Mouse (Mus musculus): ENCODE measurements at regions not wholly inside any gene's neighbourhood (a gene's known extent, or its start where the extent isn't known, plus 50 kb on each side); places are given as distances from the start of the nearest gene placed in this dataset.

DNA sequence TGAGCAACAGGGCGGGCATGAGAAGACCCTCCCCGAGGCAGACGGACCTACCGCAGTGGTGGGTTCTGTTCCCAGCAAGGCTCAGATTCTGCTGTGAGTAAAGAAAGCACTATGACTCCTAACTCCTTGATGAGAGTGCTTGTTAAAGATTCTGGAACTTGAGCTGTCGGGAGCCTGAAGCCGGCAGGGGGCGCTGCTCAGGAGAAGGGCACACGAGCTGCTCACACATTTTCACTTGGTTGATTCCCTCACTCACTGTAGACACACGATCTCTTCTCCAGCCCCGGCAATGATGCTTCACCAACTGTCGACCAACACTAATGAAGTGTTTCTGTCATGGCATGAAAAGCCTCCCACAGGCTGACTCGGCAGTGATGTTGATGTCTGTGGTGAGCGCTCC is 185.6 kb downstream of the Gxylt1 start:
- no peaks in the 10 kb centered on the region for H3K9me3 ChIP-seq
- H3K36me3 ChIP-seq (replicated peaks), result no peaks in the 10 kb centered on the region
- no peaks in the 10 kb centered on the region for H3K27me3 ChIP-seq (replicated peaks)
- 34% methylated on average over 13 of the region's 13 CpGs for WGBS
- no peak overlapping the region for H3K4me3 ChIP-seq
- no peaks in the 10 kb centered on the region for H3K4me1 ChIP-seq
- ATAC-seq (replicated peaks), result no peak
- H3K27ac ChIP-seq, result no peak overlapping the region
- H3K4me2 ChIP-seq, result no peak overlapping the region
- H3K9ac ChIP-seq, result no peak overlapping the region

DNA sequence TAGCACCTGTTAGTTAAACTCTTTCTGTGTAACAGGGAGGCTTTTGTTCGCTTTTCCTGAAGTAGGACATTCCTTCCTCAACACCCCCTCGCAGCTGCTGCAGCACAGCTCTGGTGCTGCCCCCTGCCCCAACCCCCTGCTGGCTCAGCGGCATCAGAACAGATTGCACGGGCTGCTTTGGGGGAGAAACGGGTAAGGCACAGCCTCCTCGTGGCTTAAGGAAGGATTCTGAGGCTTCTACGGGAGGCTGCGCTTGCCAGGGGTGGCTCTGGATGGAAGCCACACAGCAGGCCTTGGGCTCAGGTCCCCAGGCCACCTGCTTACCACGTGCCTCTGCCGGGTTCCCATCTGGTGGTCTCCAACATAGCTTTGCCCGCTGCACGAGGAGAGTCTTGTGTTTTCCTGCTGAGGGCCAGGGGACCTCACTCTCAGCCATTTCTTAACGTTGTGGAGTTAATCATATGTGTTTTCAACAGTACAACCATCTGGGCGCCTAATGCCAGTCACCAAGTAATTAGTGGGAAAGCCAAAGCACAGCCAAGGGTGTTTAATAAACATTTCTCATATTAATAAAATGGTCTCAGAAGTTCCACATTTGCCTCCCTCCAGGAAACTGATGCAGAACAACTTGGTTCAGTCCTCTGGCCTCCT is 189.9 kb downstream of the Gxylt1 start:
- no peak overlapping the region for H3K9ac ChIP-seq
- H3K9me3 ChIP-seq, result no peaks in the 10 kb centered on the region
- 33% methylated on average over 14 of the region's 14 CpGs for WGBS
- H3K36me3 ChIP-seq (replicated peaks), result no peaks in the 10 kb centered on the region
- no peaks in the 10 kb centered on the region for H3K4me1 ChIP-seq
- no peak overlapping the region for H3K4me3 ChIP-seq
- H3K27ac ChIP-seq, result no peak overlapping the region
- no peaks in the 10 kb centered on the region for H3K27me3 ChIP-seq (replicated peaks)
- H3K4me2 ChIP-seq, result no peak overlapping the region
- no peak for ATAC-seq (replicated peaks)

DNA sequence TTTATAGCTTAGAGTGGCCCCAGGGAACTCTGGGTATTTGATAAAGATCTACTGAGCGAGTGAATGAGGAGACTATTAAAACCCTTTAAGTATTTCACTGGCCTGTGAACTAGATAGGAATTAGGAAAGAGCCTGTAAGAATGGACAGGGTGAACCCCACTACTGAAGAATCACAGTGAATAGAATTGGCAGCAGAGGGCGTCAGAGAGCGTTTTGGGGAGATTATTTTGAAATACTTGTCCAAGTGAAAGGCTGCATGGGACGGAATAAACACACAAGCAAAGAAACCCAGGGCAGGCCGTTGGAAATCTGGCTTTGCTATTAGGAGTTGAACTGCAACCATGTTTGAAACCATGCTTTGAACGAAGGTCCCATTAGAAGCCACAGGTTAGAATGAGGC is 200.9 kb downstream of the Gxylt1 start:
- Histone ChIP-seq H3K27ac (no peak overlapping the region), H3K9ac (no peak overlapping the region), H3K36me3 (replicated peaks) (no peaks in the 10 kb centered on the region), H3K9me3 (no peaks in the 10 kb centered on the region), H3K4me1 (no peaks in the 10 kb centered on the region), H3K27me3 (replicated peaks) (no peaks in the 10 kb centered on the region), H3K4me3 (no peak overlapping the region), H3K4me2 (no peak overlapping the region)
- 63% methylated on average over 6 of the region's 6 CpGs for WGBS
- ATAC-seq (replicated peaks), result no peak

DNA sequence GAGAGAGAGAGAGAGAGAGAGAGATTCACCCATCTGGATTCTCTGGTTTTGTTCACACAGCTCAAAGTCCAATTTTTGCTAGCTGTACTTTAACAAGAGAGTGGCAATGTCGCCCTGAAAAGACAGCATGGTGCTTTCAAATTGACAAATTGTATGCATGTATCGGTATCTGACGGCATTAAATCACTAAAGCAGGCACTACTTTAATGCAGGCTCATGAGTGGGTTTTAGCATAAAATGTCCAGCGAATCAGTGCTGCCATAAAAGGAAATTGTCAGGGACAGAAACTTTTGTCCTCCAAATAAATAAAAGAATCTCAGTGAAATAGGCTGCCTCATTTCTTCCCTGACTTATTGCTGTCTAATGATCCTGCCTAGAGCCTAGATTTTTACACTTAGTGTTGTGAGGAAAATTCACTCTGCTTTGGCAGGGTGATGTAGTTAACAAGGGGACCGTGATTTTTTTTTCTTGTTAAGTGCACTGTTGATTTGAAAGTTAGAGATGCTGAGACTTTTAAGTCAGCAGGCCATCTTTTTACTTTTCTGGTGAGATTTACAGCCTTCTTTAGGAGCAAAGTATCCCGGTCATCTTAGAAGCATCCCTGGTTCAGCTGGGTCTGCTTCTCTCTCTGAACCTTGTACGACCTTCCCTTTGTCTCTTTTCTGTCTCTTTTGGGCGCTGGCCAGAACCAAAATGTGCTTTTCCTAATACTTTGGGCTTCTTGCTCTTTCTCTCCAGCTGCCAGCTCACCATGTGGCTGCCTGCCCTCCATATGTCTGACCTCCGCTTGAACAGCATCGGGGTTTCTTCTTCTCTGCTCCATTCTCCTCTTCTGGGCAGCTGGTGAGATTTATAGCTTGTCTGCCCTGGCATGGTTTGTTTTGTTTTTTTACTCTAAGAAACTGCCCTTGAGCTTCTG is 212.5 kb downstream of the Gxylt1 start:
- H3K9me3 ChIP-seq, result no peaks in the 10 kb centered on the region
- WGBS, result 49% methylated on average over 10 of the region's 10 CpGs
- H3K9ac ChIP-seq, result no peak overlapping the region
- no peak overlapping the region for H3K4me3 ChIP-seq
- no peaks in the 10 kb centered on the region for H3K4me1 ChIP-seq
- H3K36me3 ChIP-seq (replicated peaks), result no peaks in the 10 kb centered on the region
- no peak overlapping the region for H3K4me2 ChIP-seq
- H3K27ac ChIP-seq, result 0 out of 2 replicates have a peak overlapping the region, but pooled peaks have one; percentile 2
- no peak for ATAC-seq (replicated peaks)
- no peaks in the 10 kb centered on the region for H3K27me3 ChIP-seq (replicated peaks)

DNA sequence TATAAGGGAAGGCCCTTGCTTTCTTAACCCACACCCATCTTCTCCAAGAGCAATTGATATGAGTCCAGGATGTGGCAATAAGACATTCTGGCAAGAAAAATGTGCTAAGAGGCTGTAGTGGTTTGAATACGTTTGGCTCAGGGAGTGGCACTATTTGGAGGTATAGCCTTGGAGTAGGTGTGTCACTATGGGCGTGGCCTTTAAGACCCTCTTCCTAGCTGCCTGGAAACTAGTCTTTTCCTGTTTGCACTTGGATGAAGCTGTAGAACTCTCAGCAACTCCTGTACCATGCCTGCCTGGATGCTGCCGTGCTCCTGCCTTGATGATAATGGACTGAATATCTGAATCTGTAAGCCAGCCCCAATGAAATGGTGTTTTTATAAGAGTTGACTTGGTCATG is 221.5 kb downstream of the Gxylt1 start:
- 93% methylated on average over 3 of the region's 3 CpGs for WGBS
- ATAC-seq (replicated peaks), result no peak
- no peak overlapping the region for H3K4me3 ChIP-seq
- H3K27ac ChIP-seq, result no peak overlapping the region
- H3K9me3 ChIP-seq, result no peaks in the 10 kb centered on the region
- H3K9ac ChIP-seq, result no peak overlapping the region
- no peaks in the 10 kb centered on the region for H3K4me1 ChIP-seq
- H3K36me3 ChIP-seq (replicated peaks), result no peaks in the 10 kb centered on the region
- no peaks in the 10 kb centered on the region for H3K27me3 ChIP-seq (replicated peaks)
- H3K4me2 ChIP-seq, result no peak overlapping the region

DNA sequence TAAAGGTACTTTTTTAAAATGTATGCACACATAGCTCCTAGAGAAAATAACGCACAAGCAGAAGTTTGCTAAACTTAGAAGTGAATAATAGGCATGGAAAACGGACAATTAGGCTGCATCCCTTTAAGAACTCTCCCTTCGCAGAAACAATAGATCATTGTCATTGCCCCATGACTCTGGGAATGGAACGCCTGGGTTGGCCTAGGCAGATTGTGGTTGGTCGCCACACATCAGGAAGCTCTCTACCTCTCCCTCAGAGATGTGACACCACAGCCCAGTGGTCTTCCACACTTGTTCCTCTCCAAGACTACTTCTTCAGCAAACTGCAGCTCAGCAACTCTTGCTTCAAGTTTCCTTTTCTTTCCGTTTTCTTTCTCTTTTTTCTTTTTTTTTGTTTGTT is 247.8 kb downstream of the Gxylt1 start:
- no peaks in the 10 kb centered on the region for H3K4me1 ChIP-seq
- H3K9me3 ChIP-seq, result no peaks in the 10 kb centered on the region
- no peak for ATAC-seq (replicated peaks)
- H3K9ac ChIP-seq, result no peak overlapping the region
- 48% methylated on average over 6 of the region's 6 CpGs for WGBS
- H3K36me3 ChIP-seq (replicated peaks), result no peaks in the 10 kb centered on the region
- no peak overlapping the region for H3K4me2 ChIP-seq
- no peak overlapping the region for H3K4me3 ChIP-seq
- no peaks in the 10 kb centered on the region for H3K27me3 ChIP-seq (replicated peaks)
- no peak overlapping the region for H3K27ac ChIP-seq

DNA sequence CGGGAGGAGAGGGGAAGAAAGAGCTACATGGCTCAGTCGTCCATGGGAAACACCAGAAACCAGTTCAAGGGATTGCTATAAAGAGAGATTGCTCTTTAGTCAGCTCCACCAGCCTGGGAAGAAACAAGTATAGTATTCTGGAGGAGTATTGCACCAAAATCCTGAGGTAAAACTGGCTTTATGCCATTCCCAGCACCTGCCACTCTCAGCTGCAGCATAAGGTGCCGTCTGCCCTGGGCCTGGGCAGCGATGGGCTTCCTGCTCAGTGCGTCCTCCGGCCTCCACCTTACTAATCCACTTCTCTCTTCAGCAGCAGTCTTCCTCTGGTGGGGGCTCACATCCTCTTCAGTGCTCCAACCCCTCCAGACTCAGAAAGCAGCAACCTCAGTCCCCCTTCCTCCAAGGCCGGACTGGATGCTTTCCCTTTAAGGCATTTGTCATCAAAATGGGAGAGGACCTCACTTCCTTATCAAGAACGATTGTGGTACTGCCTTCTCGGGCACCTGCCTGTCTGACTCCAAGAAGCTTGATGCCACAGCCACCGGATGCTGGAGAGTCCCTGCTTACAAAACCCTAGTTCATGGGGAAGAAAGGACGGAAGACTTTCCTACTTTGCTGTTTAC is 248.4 kb downstream of the Gxylt1 start:
- no peak overlapping the region for H3K4me2 ChIP-seq
- H3K27ac ChIP-seq, result no peak overlapping the region
- 69% methylated on average over 11 of the region's 11 CpGs for WGBS
- no peaks in the 10 kb centered on the region for H3K36me3 ChIP-seq (replicated peaks)
- no peak for ATAC-seq (replicated peaks)
- no peak overlapping the region for H3K9ac ChIP-seq
- no peak overlapping the region for H3K4me3 ChIP-seq
- H3K27me3 ChIP-seq (replicated peaks), result no peaks in the 10 kb centered on the region
- no peaks in the 10 kb centered on the region for H3K4me1 ChIP-seq
- no peaks in the 10 kb centered on the region for H3K9me3 ChIP-seq

DNA sequence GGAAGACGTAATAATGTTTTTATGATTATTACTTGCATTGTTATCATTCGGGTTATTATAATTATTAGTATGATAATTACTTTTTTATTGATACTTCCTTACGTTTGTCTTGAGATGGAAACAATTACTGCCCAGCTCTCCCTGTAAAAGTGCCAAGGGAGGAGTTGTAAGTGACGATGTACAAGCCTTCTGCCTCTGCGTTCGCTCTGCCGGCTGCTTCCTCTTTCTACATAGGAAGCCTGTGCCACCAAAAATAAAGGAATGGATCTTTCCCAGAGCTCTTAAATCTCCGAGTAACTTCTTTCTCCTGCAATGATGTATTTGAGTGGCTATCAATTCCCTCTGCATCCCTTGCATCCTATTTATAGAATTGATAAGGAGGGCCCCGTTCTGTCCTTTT is 249.2 kb downstream of the Gxylt1 start:
- H3K27me3 ChIP-seq (replicated peaks), result no peaks in the 10 kb centered on the region
- no peaks in the 10 kb centered on the region for H3K4me1 ChIP-seq
- H3K4me2 ChIP-seq, result no peak overlapping the region
- H3K9me3 ChIP-seq, result no peaks in the 10 kb centered on the region
- no peak overlapping the region for H3K27ac ChIP-seq
- H3K4me3 ChIP-seq, result no peak overlapping the region
- no peak for ATAC-seq (replicated peaks)
- 79% methylated on average over 9 of the region's 9 CpGs for WGBS
- no peaks in the 10 kb centered on the region for H3K36me3 ChIP-seq (replicated peaks)
- no peak overlapping the region for H3K9ac ChIP-seq

DNA sequence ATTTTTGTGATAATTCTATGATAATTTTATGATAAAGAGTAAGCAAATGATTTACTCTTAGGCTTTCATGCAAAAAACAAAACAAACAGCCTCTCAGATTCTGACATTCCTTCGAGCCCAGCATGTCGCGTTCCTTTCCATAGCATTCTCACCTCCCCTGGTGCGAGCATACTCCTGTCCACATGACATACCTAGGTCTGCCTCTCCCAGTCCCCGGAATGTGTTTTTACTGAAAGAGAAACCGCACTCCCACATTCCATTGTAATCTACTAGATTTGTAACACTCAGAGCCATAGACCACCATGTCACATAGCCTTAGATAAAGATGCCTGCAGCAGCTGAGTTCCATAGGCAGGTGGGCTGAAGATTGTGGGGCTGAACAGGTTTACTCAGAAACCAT is 250.8 kb downstream of the Gxylt1 start:
- Histone ChIP-seq H3K27ac (no peak overlapping the region), H3K4me3 (no peak overlapping the region), H3K4me2 (no peak overlapping the region), H3K9me3 (no peaks in the 10 kb centered on the region), H3K9ac (no peak overlapping the region), H3K27me3 (replicated peaks) (no peaks in the 10 kb centered on the region), H3K4me1 (no peaks in the 10 kb centered on the region), H3K36me3 (replicated peaks) (no peaks in the 10 kb centered on the region)
- WGBS, result 87% methylated on average over 6 of the region's 6 CpGs
- no peak for ATAC-seq (replicated peaks)

DNA sequence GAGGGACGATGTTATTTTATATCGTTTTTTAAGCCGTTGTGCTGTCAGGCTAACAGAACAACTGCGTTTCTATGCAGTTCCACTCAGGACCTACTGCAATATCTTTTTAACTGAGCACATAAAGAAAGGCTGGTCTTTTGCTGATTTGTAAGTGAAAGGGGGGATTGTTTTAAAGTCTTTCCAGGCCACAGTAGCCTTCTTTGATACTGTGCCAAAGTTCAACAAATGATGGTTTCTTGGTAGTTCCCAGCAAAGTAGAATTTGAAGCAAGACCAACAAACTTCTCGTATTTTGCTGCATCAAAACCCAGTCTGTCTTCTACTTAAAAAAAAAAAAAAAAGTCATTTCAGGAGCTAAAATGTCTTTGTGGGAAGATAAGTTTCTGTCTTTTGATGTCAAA is 263.8 kb downstream of the Gxylt1 start:
- Histone ChIP-seq H3K27ac (no peak overlapping the region), H3K9me3 (no peaks in the 10 kb centered on the region), H3K36me3 (replicated peaks) (no peaks in the 10 kb centered on the region), H3K27me3 (replicated peaks) (no peaks in the 10 kb centered on the region), H3K4me1 (no peaks in the 10 kb centered on the region), H3K4me2 (no peak overlapping the region), H3K4me3 (no peak overlapping the region), H3K9ac (no peak overlapping the region)
- ATAC-seq (replicated peaks), result no peak
- 54% methylated on average over 5 of the region's 5 CpGs for WGBS

DNA sequence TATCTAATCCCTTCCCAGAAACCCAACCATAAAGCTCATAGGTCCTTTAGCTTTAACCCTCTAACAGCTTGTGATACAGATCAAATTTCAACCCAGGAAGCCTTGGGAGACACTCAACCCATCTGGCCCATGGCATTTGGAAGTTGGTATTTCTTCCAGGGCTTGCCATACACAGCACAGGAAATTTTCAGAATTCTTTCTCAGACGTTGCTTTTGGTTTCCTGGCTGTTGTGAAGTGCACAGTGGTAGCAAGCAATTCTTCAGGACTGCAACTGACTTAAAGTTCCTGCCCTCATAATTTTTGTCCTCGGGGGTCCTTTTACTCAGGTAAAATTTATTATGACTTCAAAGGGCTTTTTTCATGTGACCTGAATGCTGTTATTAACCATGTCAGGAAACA is 264.4 kb downstream of the Gxylt1 start:
- Histone ChIP-seq H3K9ac (no peak overlapping the region), H3K27ac (no peak overlapping the region), H3K27me3 (replicated peaks) (no peaks in the 10 kb centered on the region), H3K4me1 (no peaks in the 10 kb centered on the region), H3K4me2 (no peak overlapping the region), H3K4me3 (no peak overlapping the region), H3K36me3 (replicated peaks) (no peaks in the 10 kb centered on the region), H3K9me3 (no peaks in the 10 kb centered on the region)
- ATAC-seq (replicated peaks), result no peak
- 66% methylated on average over 2 of the region's 2 CpGs for WGBS

DNA sequence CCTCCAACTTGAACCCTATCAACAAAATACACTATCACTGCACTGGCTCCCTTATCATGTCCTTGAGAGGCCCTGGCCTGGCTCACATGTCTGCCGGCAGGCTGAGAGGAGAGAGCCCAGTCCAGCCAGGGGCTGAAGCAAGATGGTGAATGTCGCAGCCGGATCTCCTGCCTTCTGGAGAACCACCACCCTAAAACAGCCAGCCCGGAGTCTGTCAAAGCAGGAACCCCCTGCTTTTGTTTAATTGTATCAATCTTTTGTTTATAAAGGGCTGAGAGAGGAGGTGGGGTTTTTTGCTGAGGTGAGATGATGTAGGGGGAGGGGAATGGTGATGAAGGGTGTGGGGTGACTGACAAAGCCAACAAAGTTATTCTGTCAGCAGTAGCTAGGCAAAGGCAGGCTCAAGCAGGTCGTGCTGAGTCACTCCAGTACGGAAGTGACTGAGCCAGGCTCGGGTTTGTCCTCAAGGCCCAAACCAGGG is 269.2 kb downstream of the Gxylt1 start:
- ATAC-seq (replicated peaks), result no peak

More for the DNA sequence above, 269.2 kb downstream of the Gxylt1 start:
- Histone ChIP-seq H3K27me3 (replicated peaks) (no peaks in the 10 kb centered on the region), H3K4me2 (no peak overlapping the region), H3K9me3 (no peaks in the 10 kb centered on the region), H3K9ac (no peak overlapping the region), H3K27ac (no peak overlapping the region), H3K4me1 (peaks cover 13% of the 10 kb centered on the region), H3K4me3 (no peak overlapping the region), H3K36me3 (replicated peaks) (no peaks in the 10 kb centered on the region)
- WGBS, result 62% methylated on average over 7 of the region's 7 CpGs

Data from midbrain, embryonic 15.5 days (tissue).